9 mouse cellular contexts compared by ENCODE assay signal in the genomic region with DNA sequence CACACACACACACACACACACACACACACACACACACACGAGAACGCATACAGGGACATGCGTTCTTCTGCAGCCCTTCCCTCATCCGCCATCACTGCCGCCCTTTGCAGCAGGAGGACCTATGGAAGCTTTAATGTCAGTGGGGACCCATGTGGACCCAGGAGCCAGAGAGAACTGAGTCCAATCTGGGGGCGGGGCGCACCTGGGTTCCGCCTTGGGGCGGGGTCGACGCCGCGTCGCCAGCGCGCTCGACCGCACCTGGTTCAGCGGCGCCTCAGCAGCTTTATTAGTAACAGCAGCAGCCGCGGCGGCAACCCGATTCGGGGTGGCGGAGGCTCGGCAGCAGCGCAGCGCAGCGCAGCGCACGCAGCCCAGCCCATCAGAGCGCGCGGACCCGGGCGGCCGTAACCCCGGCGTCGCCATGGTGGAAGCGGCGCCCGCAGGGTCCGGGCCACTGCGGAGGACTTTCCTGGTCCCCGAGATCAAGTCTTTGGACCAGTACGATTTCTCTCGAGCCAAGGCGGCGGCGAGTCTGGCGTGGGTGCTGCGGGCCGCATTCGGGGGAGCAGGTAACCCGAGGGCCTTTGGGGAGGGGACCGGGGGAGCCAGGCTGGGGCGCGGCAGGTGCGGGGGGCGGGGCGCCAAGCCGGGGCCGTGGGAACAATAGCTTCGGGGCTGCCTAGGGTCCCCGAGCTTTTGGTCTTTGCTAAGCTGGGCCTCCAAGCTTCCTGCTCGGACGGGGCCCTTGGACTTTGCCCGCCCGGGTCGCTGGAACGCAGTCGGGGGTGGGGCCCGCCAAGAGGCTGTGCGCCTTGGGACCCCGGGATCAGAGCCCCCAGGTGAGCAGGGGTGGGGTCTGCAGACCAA. TPM values are rescaled to one million over a fixed set of nuclear protein-coding genes. Genes with fewer than 3 reads are reported as not detected.
A peak's percentile ranks its signal among the peaks of the same experiment; 100 is the strongest.
DNase-seq lines count a peak whose midpoint lies in the region; ATAC-seq and TF ChIP-seq lines count a peak whose summit lies in the region.
"Had no signal": no experiment of that assay in that cellular context is flagged by ENCODE, and none has a peak within 500 bp of the region (broad histone marks: within the 10 kb centered on the region; RNA-seq: fewer than 3 reads in every experiment).

No protein-coding gene starts in this region.

- H3K4me1 ChIP-seq in ES-Bruce4 (ENCODE audit: control insufficient read depth, insufficient read depth, low read length), result peaks cover 3% of the 10 kb centered on the region
- H3K4me1 ChIP-seq in embryonic facial prominence, embryonic 11.5 days (ENCODE audit: control insufficient read depth, insufficient read depth, low read length), result no peaks in the 10 kb centered on the region
- no peaks in the 10 kb centered on the region for H3K4me1 ChIP-seq in hindbrain, embryonic 11.5 days (replicated peaks; ENCODE audit: control insufficient read depth, insufficient read depth, low read length)
- no peaks in the 10 kb centered on the region for H3K4me1 ChIP-seq in lung, postnatal 0 days (ENCODE audit: insufficient read depth, low read depth, low read length)

- no peak for TF ChIP-seq EP300 in ES-Bruce4 (IDR thresholded peaks at IDR 0.05; ENCODE audit: insufficient read depth, low read depth, low read length)
- no peak for TF ChIP-seq EP300 in lung, postnatal 0 days (IDR thresholded peaks at IDR 0.05)

- H3K9ac ChIP-seq in ES-Bruce4 (ENCODE audit: low read depth, poor library complexity, severe bottlenecking), result peak overlapping the region; percentile 95
- peak overlapping the region; percentile 76 for H3K9ac ChIP-seq in embryonic facial prominence, embryonic 11.5 days (replicated peaks; ENCODE audit: low read length)
- peak overlapping the region; percentile 88 for H3K9ac ChIP-seq in hindbrain, embryonic 11.5 days (ENCODE audit: low read depth, low read length)
- H3K9ac ChIP-seq in lung, postnatal 0 days (replicated peaks; ENCODE audit: low read depth), result peak overlapping the region; percentile 51

- 0% methylated on average over 73 of the region's 77 CpGs for WGBS in embryonic facial prominence, embryonic 11.5 days
- under 1% methylated on average over 57 of the region's 77 CpGs for WGBS in hindbrain, embryonic 11.5 days
- 2% methylated on average over 75 of the region's 77 CpGs for WGBS in lung, postnatal 0 days

- H3K27me3 ChIP-seq in ES-Bruce4 (ENCODE audit: control insufficient read depth, insufficient read depth, low read length, poor library complexity, severe bottlenecking), result no peaks in the 10 kb centered on the region
- H3K27me3 ChIP-seq in embryonic facial prominence, embryonic 11.5 days (ENCODE audit: control insufficient read depth, insufficient read depth, low read length), result 0 out of 2 replicates have a peak, but pooled peaks cover 2% of the 10 kb centered on the region
- H3K27me3 ChIP-seq in hindbrain, embryonic 11.5 days (ENCODE audit: control insufficient read depth, insufficient read depth, low read length), result no peaks in the 10 kb centered on the region
- peaks cover 5% of the 10 kb centered on the region; the same call in 1 of the 2 replicates for H3K27me3 ChIP-seq in lung, postnatal 0 days (replicated peaks; ENCODE audit: insufficient read depth, low read length)

- peak; percentile 59 to 75 for DNase-seq in adrenal gland, postnatal 36 days
- DNase-seq in embryonic facial prominence, embryonic 11.5 days (ENCODE audit: low spot score), result peak; percentile 80
- peak; percentile 73 for DNase-seq in hindbrain, embryonic 11.5 days (ENCODE audit: low spot score)
- peak; percentile 52 to 73 for DNase-seq in layer of hippocampus, postnatal 10 days (ENCODE audit: low spot score in 2 of 2)
- peak; percentile 78 for DNase-seq in lung, postnatal 0 days (ENCODE audit: low spot score)
- peak; percentile 74 for DNase-seq in right cerebral cortex, adult 18-20 months
- no peak for DNase-seq in spleen, postnatal 36 days (ENCODE audit: low spot score in 2 of 2)

- TF ChIP-seq POLR2A in ES-Bruce4 (IDR thresholded peaks at IDR 0.05; ENCODE audit: insufficient read depth, low read length), result peak; percentile 40

- H3K27ac ChIP-seq in ES-Bruce4 (ENCODE audit: insufficient read depth, low read length), result peak overlapping the region; percentile 71
- H3K27ac ChIP-seq in embryonic facial prominence, embryonic 11.5 days (replicated peaks; ENCODE audit: low read depth, low read length), result no peak overlapping the region; the same call in 1 of the 2 replicates
- H3K27ac ChIP-seq in hindbrain, embryonic 11.5 days (ENCODE audit: low read depth, low read length), result peak overlapping the region; percentile 65
- peak overlapping the region; percentile 77 for H3K27ac ChIP-seq in lung, postnatal 0 days (ENCODE audit: low read length)

- ATAC-seq in embryonic facial prominence, embryonic 11.5 days (replicated peaks; ENCODE audit: insufficient number of reproducible peaks, low FRiP score, low TSS enrichment, low read depth), result peak; percentile 71
- peak; percentile 75 for ATAC-seq in hindbrain, embryonic 11.5 days (ENCODE audit: low FRiP score)
- ATAC-seq in lung, postnatal 0 days, result peak; percentile 90

- peak overlapping the region; percentile 96 for H3K4me2 ChIP-seq in embryonic facial prominence, embryonic 11.5 days (ENCODE audit: low read depth, low read length)
- peak overlapping the region; percentile 88 for H3K4me2 ChIP-seq in hindbrain, embryonic 11.5 days (replicated peaks; ENCODE audit: low read depth, low read length)
- H3K4me2 ChIP-seq in lung, postnatal 0 days (replicated peaks; ENCODE audit: low read depth, low read length), result peak overlapping the region; percentile 85

- no peak for TF ChIP-seq CTCF in ES-Bruce4 (IDR thresholded peaks at IDR 0.05; ENCODE audit: low read depth, low read length)
- no peak for TF ChIP-seq CTCF in lung, postnatal 0 days (IDR thresholded peaks at IDR 0.05)

- H3K4me3 ChIP-seq in ES-Bruce4 (ENCODE audit: low read depth, low read length), result peak overlapping the region; percentile 93
- H3K4me3 ChIP-seq in embryonic facial prominence, embryonic 11.5 days (ENCODE audit: low read depth, low read length), result peak overlapping the region; percentile 72
- peak overlapping the region; percentile 85 for H3K4me3 ChIP-seq in hindbrain, embryonic 11.5 days (ENCODE audit: low read depth, low read length)
- peak overlapping the region; percentile 62 for H3K4me3 ChIP-seq in lung, postnatal 0 days (ENCODE audit: low read depth, low read length)

- H3K36me3 ChIP-seq in ES-Bruce4 (ENCODE audit: control insufficient read depth, insufficient read depth, low read length, poor library complexity, severe bottlenecking), result no peaks in the 10 kb centered on the region
- H3K36me3 ChIP-seq in embryonic facial prominence, embryonic 11.5 days (replicated peaks; ENCODE audit: control insufficient read depth, insufficient read depth, low read depth, low read length), result no peaks in the 10 kb centered on the region
- no peaks in the 10 kb centered on the region for H3K36me3 ChIP-seq in hindbrain, embryonic 11.5 days (ENCODE audit: control insufficient read depth, insufficient read depth, low read length)
- H3K36me3 ChIP-seq in lung, postnatal 0 days (ENCODE audit: insufficient read depth, low read length), result no peaks in the 10 kb centered on the region

- H3K9me3 ChIP-seq in ES-Bruce4 (replicated peaks; ENCODE audit: control insufficient read depth, insufficient read depth, low read length, poor library complexity, severe bottlenecking), result no peaks in the 10 kb centered on the region
- no peaks in the 10 kb centered on the region for H3K9me3 ChIP-seq in embryonic facial prominence, embryonic 11.5 days (replicated peaks; ENCODE audit: control insufficient read depth, low read length)
- no peaks in the 10 kb centered on the region for H3K9me3 ChIP-seq in hindbrain, embryonic 11.5 days (ENCODE audit: control insufficient read depth, low read length)
- no peaks in the 10 kb centered on the region for H3K9me3 ChIP-seq in lung, postnatal 0 days (ENCODE audit: low read length)

RNA-seq across cellular contexts. Expression of a gene that starts 0.5 kb away (rescaled TPM):
- polyA plus RNA-seq in ES-Bruce4 (2011; ENCODE audit: insufficient read depth, insufficient read length, low read depth, missing spikeins), result 68.9 and 69.1 TPM in 2 replicates
- total RNA-seq in adrenal gland, postnatal 36 days (2021), result 1 to 10 TPM; 5.5 to 5.6 TPM
- polyA plus RNA-seq in embryonic facial prominence, embryonic 11.5 days (2014; fragmentation: Nextera tagmentation; extraction: Ambion mirVana), result 5.1 and 8.9 TPM in 2 replicates
- 13.3 and 15.3 TPM in 2 replicates for polyA plus RNA-seq in hindbrain, embryonic 11.5 days (2014; fragmentation: Nextera tagmentation; extraction: Ambion mirVana)
- 10 to 100 TPM; 58.1 to 68.1 TPM for total RNA-seq in layer of hippocampus, postnatal 10 days (2021)
- 5.7 and 6.5 TPM in 2 replicates for polyA plus RNA-seq in lung, postnatal 0 days (2015; fragmentation: Nextera tagmentation; extraction: Ambion mirVana)

RNA-seq across cellular contexts. Expression of a gene that starts 19.8 kb away (rescaled TPM):
- 22.8 and 24.0 TPM in 2 replicates for polyA plus RNA-seq in ES-Bruce4 (2011; ENCODE audit: insufficient read depth, insufficient read length, low read depth, missing spikeins)
- under 1 TPM in 1 of 2 experiments, not detected in 1; 0.23 TPM for total RNA-seq in adrenal gland, postnatal 36 days (2021)
- polyA plus RNA-seq in embryonic facial prominence, embryonic 11.5 days (2014; fragmentation: Nextera tagmentation; extraction: Ambion mirVana), result 2.5 and 5.4 TPM in 2 replicates
- 3.2 and 3.9 TPM in 2 replicates for polyA plus RNA-seq in hindbrain, embryonic 11.5 days (2014; fragmentation: Nextera tagmentation; extraction: Ambion mirVana)
- total RNA-seq in layer of hippocampus, postnatal 10 days (2021), result not detected
- polyA plus RNA-seq in lung, postnatal 0 days (2015; fragmentation: Nextera tagmentation; extraction: Ambion mirVana), result 0.25 and 0.36 TPM in 2 replicates
- total RNA-seq: layer of hippocampus, postnatal 14 days had no signal

RNA-seq across cellular contexts. Expression of a gene that starts 33.5 kb away (rescaled TPM):
- polyA plus RNA-seq in ES-Bruce4 (2011; ENCODE audit: insufficient read depth, insufficient read length, low read depth, missing spikeins), result 57.8 and 65.8 TPM in 2 replicates
- 10 to 100 TPM; 36.0 to 40.7 TPM for total RNA-seq in adrenal gland, postnatal 36 days (2021)
- polyA plus RNA-seq in embryonic facial prominence, embryonic 11.5 days (2014; fragmentation: Nextera tagmentation; extraction: Ambion mirVana), result 61.4 and 61.6 TPM in 2 replicates
- 47.5 and 58.1 TPM in 2 replicates for polyA plus RNA-seq in hindbrain, embryonic 11.5 days (2014; fragmentation: Nextera tagmentation; extraction: Ambion mirVana)
- total RNA-seq in layer of hippocampus, postnatal 10 days (2021), result 10 to 100 TPM; 33.9 to 34.1 TPM
- 34.2 and 37.3 TPM in 2 replicates for polyA plus RNA-seq in lung, postnatal 0 days (2015; fragmentation: Nextera tagmentation; extraction: Ambion mirVana)

RNA-seq across cellular contexts. Expression of a gene that starts 33.7 kb away (rescaled TPM):
- polyA plus RNA-seq in ES-Bruce4 (2011; ENCODE audit: insufficient read depth, insufficient read length, low read depth, missing spikeins), result 93.4 and 100 TPM in 2 replicates
- 100 to 1,000 TPM; 113 to 119 TPM for total RNA-seq in adrenal gland, postnatal 36 days (2021)
- polyA plus RNA-seq in embryonic facial prominence, embryonic 11.5 days (2014; fragmentation: Nextera tagmentation; extraction: Ambion mirVana), result 73.5 and 84.1 TPM in 2 replicates
- 96.3 and 102 TPM in 2 replicates for polyA plus RNA-seq in hindbrain, embryonic 11.5 days (2014; fragmentation: Nextera tagmentation; extraction: Ambion mirVana)
- total RNA-seq in layer of hippocampus, postnatal 10 days (2021), result 100 to 1,000 TPM in 1 of 2 experiments, 10 to 100 TPM in 1; 83.3 to 101 TPM
- 117 and 119 TPM in 2 replicates for polyA plus RNA-seq in lung, postnatal 0 days (2015; fragmentation: Nextera tagmentation; extraction: Ambion mirVana)

RNA-seq across cellular contexts. Expression of a gene that starts 37.7 kb away (rescaled TPM):
- polyA plus RNA-seq in ES-Bruce4 (2011; ENCODE audit: insufficient read depth, insufficient read length, low read depth, missing spikeins), result not detected in 2 replicates
- total RNA-seq in adrenal gland, postnatal 36 days (2021), result not detected
- 1.5 and 2.2 TPM in 2 replicates for polyA plus RNA-seq in embryonic facial prominence, embryonic 11.5 days (2014; fragmentation: Nextera tagmentation; extraction: Ambion mirVana)
- 0.31 and 0.33 TPM in 2 replicates for polyA plus RNA-seq in hindbrain, embryonic 11.5 days (2014; fragmentation: Nextera tagmentation; extraction: Ambion mirVana)
- not detected for total RNA-seq in layer of hippocampus, postnatal 10 days (2021)
- 0.08 TPM in 1 of 2 replicates, not detected in the other for polyA plus RNA-seq in lung, postnatal 0 days (2015; fragmentation: Nextera tagmentation; extraction: Ambion mirVana)

Comparison
In these comparisons a context has a peak if more than half of its experiments do, and no peak if none do; other contexts are left out.
1. DNase-seq: peak in adrenal gland, postnatal 36 days (2 of 2), embryonic facial prominence, embryonic 11.5 days (single experiment), hindbrain, embryonic 11.5 days (single experiment), layer of hippocampus, postnatal 10 days (2 of 2), lung, postnatal 0 days (single experiment) and right cerebral cortex, adult 18-20 months (single experiment); none in spleen, postnatal 36 days (0 of 2).
2. Peak in every context shown above with its lines, with median percentiles within 50 percentile points of each other: H3K4me3 ChIP-seq, H3K9ac ChIP-seq, ATAC-seq and H3K4me2 ChIP-seq.